Mouse (Mus musculus): Measurements from ENCODE around the gene Svep1.

Gene Svep1

DNA sequence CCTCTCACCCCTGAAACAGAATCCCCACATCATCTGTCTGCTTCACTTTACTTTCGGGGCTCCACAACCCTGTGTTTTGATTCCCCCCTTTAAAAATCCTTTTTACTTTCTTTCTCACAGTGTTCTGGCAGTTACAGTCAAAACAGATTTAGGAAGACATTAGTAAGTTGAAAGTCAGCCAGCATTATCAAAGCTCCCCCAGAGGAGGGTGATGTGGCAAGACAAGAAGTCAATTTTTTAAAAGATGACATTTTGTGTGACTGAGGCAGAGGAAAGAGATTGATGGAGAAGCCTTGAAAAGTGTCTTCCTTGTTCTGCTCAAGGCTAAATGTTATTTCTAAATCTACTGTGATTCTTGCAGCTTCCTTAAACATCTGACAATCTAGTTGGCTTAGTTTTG is 119.9 kb downstream of the Svep1 start:
- Histone ChIP-seq H3K36me3 (ENCODE audit: insufficient read depth, low read length) (no peaks in the 10 kb centered on the region), H3K4me3 (replicated peaks; ENCODE audit: low read length) (no peak overlapping the region), H3K9me3 (ENCODE audit: low read length) (no peaks in the 10 kb centered on the region), H3K27me3 (ENCODE audit: insufficient read depth, low read length) (no peaks in the 10 kb centered on the region), H3K4me1 (replicated peaks; ENCODE audit: low read depth, low read length) (0 out of 2 replicates have a peak, but pooled peaks cover 7% of the 10 kb centered on the region)
- TF ChIP-seq POU5F1 (IDR thresholded peaks at IDR 0.05; ENCODE audit: borderline replicate concordance, low read length) (no peak), CTCF (conservative IDR thresholded peaks at IDR 0.05; ENCODE audit: low read length) (no peak), NANOG (IDR thresholded peaks at IDR 0.05; ENCODE audit: borderline replicate concordance, low read length) (no peak)

- Histone ChIP-seq H3K27me3 (ENCODE audit: insufficient read depth, low read length) (no peaks in the 10 kb centered on the region), H3K4me3 (replicated peaks; ENCODE audit: low read length) (no peak overlapping the region), H3K4me1 (replicated peaks; ENCODE audit: low read depth, low read length) (0 out of 2 replicates have a peak, but pooled peaks cover 7% of the 10 kb centered on the region), H3K36me3 (ENCODE audit: insufficient read depth, low read length) (no peaks in the 10 kb centered on the region), H3K9me3 (ENCODE audit: low read length) (no peaks in the 10 kb centered on the region)
- no peak for TF ChIP-seq POU5F1 (IDR thresholded peaks at IDR 0.05; ENCODE audit: borderline replicate concordance, low read length)
- no peak for TF ChIP-seq CTCF (conservative IDR thresholded peaks at IDR 0.05; ENCODE audit: low read length)
- TF ChIP-seq NANOG (IDR thresholded peaks at IDR 0.05; ENCODE audit: borderline replicate concordance, low read length): no peak
These were observed 120.5 kb downstream of the Svep1 start for GRCm38 (mm10) chr4:58086151-58086550.

GRCm38 (mm10) chr4:58085340-58085739 is 121.3 kb downstream of the Svep1 start:
- no peaks in the 10 kb centered on the region for H3K36me3 ChIP-seq (ENCODE audit: insufficient read depth, low read length)
- TF ChIP-seq NANOG (IDR thresholded peaks at IDR 0.05; ENCODE audit: borderline replicate concordance, low read length) (no peak), CTCF (conservative IDR thresholded peaks at IDR 0.05; ENCODE audit: low read length) (peak; percentile 30)
- H3K9me3 ChIP-seq (ENCODE audit: low read length): no peaks in the 10 kb centered on the region
- no peaks in the 10 kb centered on the region for H3K27me3 ChIP-seq (ENCODE audit: insufficient read depth, low read length)
- no peak overlapping the region for H3K4me3 ChIP-seq (replicated peaks; ENCODE audit: low read length)
- 0 out of 2 replicates have a peak, but pooled peaks cover 7% of the 10 kb centered on the region for H3K4me1 ChIP-seq (replicated peaks; ENCODE audit: low read depth, low read length)

GRCm38 (mm10) chr4:58084155-58084554 is 122.5 kb downstream of the Svep1 start:
- 0 out of 2 replicates have a peak, but pooled peaks cover 10% of the 10 kb centered on the region for H3K4me1 ChIP-seq (replicated peaks; ENCODE audit: low read depth, low read length)
- H3K36me3 ChIP-seq (ENCODE audit: insufficient read depth, low read length): no peaks in the 10 kb centered on the region
- H3K9me3 ChIP-seq (ENCODE audit: low read length): no peaks in the 10 kb centered on the region
- H3K4me3 ChIP-seq (replicated peaks; ENCODE audit: low read length): no peak overlapping the region
- H3K27me3 ChIP-seq (ENCODE audit: insufficient read depth, low read length): no peaks in the 10 kb centered on the region
- TF ChIP-seq CTCF (conservative IDR thresholded peaks at IDR 0.05; ENCODE audit: low read length): peak; percentile 67
- no peak for TF ChIP-seq POU5F1 (IDR thresholded peaks at IDR 0.05; ENCODE audit: borderline replicate concordance, low read length)

GRCm38 (mm10) chr4:58082588-58082987 is 124.1 kb downstream of the Svep1 start:
- TF ChIP-seq POU5F1 (IDR thresholded peaks at IDR 0.05; ENCODE audit: borderline replicate concordance, low read length): no peak
- TF ChIP-seq NANOG (IDR thresholded peaks at IDR 0.05; ENCODE audit: borderline replicate concordance, low read length): no peak
- TF ChIP-seq CTCF (conservative IDR thresholded peaks at IDR 0.05; ENCODE audit: low read length): peak; percentile 89
- Histone ChIP-seq H3K27me3 (ENCODE audit: insufficient read depth, low read length) (no peaks in the 10 kb centered on the region), H3K9me3 (ENCODE audit: low read length) (no peaks in the 10 kb centered on the region), H3K4me1 (replicated peaks; ENCODE audit: low read depth, low read length) (0 out of 2 replicates have a peak, but pooled peaks cover 10% of the 10 kb centered on the region), H3K4me3 (replicated peaks; ENCODE audit: low read length) (no peak overlapping the region), H3K36me3 (ENCODE audit: insufficient read depth, low read length) (no peaks in the 10 kb centered on the region)

DNA sequence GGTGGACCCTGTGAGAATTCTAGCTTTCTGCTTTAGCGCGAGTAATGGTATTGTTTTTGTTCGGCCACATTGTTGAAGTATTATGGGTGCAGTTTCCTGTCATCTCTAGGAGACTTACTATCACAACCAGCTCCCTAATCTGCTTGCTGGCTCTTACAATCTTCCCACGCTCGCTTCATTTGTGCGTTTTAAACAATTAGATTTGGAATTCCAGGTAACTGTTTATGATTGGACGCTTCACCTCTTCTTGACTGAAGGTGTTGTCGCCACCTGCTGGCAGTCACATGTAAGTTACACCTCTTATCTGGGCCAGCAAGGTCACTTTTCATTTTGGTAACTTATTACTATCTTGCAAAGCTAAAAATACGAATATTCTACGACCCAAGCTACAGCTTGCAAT is 127.0 kb downstream of the Svep1 start:
- H3K4me1 ChIP-seq (replicated peaks; ENCODE audit: low read depth, low read length): 0 out of 2 replicates have a peak, but pooled peaks cover 10% of the 10 kb centered on the region
- TF ChIP-seq NANOG (IDR thresholded peaks at IDR 0.05; ENCODE audit: borderline replicate concordance, low read length) (no peak), CTCF (conservative IDR thresholded peaks at IDR 0.05; ENCODE audit: low read length) (peak; percentile 64)
- H3K9me3 ChIP-seq (ENCODE audit: low read length): no peaks in the 10 kb centered on the region
- H3K4me3 ChIP-seq (replicated peaks; ENCODE audit: low read length): no peak overlapping the region
- no peaks in the 10 kb centered on the region for H3K27me3 ChIP-seq (ENCODE audit: insufficient read depth, low read length)
- H3K36me3 ChIP-seq (ENCODE audit: insufficient read depth, low read length): no peaks in the 10 kb centered on the region

DNA sequence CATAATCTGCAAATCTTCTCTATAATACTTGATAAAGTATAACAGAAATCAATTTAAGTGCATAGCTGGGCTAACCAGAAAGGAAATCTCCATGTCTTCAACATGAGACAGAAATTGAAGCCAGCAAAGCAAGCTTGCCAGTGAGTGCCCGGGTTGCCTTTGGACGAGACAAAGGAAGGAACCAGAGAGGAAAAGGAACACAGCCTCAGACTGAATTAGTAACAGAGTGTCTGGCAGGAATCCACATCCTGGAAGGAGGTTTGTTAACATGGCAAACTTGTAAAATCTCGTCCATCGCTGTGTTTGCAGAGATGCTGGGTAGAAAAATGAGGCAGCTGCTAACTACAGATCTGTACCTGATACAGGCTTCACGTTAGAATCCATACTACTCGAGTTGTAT is 128.7 kb downstream of the Svep1 start:
- Histone ChIP-seq H3K4me1 (replicated peaks; ENCODE audit: low read depth, low read length) (0 out of 2 replicates have a peak, but pooled peaks cover 12% of the 10 kb centered on the region), H3K4me3 (replicated peaks; ENCODE audit: low read length) (no peak overlapping the region), H3K27me3 (ENCODE audit: insufficient read depth, low read length) (no peaks in the 10 kb centered on the region), H3K36me3 (ENCODE audit: insufficient read depth, low read length) (no peaks in the 10 kb centered on the region), H3K9me3 (ENCODE audit: low read length) (no peaks in the 10 kb centered on the region)
- TF ChIP-seq NANOG (IDR thresholded peaks at IDR 0.05; ENCODE audit: borderline replicate concordance, low read length) (no peak), CTCF (conservative IDR thresholded peaks at IDR 0.05; ENCODE audit: low read length) (no peak), POU5F1 (IDR thresholded peaks at IDR 0.05; ENCODE audit: borderline replicate concordance, low read length) (no peak)

- H3K4me1 ChIP-seq (replicated peaks; ENCODE audit: low read depth, low read length): 0 out of 2 replicates have a peak, but pooled peaks cover 11% of the 10 kb centered on the region
- H3K9me3 ChIP-seq (ENCODE audit: low read length): no peaks in the 10 kb centered on the region
- no peaks in the 10 kb centered on the region for H3K27me3 ChIP-seq (ENCODE audit: insufficient read depth, low read length)
- no peak overlapping the region for H3K4me3 ChIP-seq (replicated peaks; ENCODE audit: low read length)
- H3K36me3 ChIP-seq (ENCODE audit: insufficient read depth, low read length): no peaks in the 10 kb centered on the region
- TF ChIP-seq NANOG (IDR thresholded peaks at IDR 0.05; ENCODE audit: borderline replicate concordance, low read length) (no peak), CTCF (conservative IDR thresholded peaks at IDR 0.05; ENCODE audit: low read length) (no peak), POU5F1 (IDR thresholded peaks at IDR 0.05; ENCODE audit: borderline replicate concordance, low read length) (no peak)
These were observed 129.1 kb downstream of the Svep1 start for GRCm38 (mm10) chr4:58077536-58077935.

GRCm38 (mm10) chr4:58072888-58073287 is 133.8 kb downstream of the Svep1 start:
- H3K36me3 ChIP-seq (ENCODE audit: insufficient read depth, low read length): no peaks in the 10 kb centered on the region
- no peak for TF ChIP-seq POU5F1 (IDR thresholded peaks at IDR 0.05; ENCODE audit: borderline replicate concordance, low read length)
- peaks cover 18% of the 10 kb centered on the region for H3K27me3 ChIP-seq (ENCODE audit: insufficient read depth, low read length)
- 0 out of 2 replicates have a peak, but pooled peaks cover 5% of the 10 kb centered on the region for H3K4me1 ChIP-seq (replicated peaks; ENCODE audit: low read depth, low read length)
- H3K9me3 ChIP-seq (ENCODE audit: low read length): no peaks in the 10 kb centered on the region; the same call in 1 of the 2 replicates
- H3K4me3 ChIP-seq (replicated peaks; ENCODE audit: low read length): peak overlapping the region; percentile 50

Measured in E14TG2a.4 (cell line).